ENCODE assay signal across 1 mouse cellular context in the genomic region with DNA sequence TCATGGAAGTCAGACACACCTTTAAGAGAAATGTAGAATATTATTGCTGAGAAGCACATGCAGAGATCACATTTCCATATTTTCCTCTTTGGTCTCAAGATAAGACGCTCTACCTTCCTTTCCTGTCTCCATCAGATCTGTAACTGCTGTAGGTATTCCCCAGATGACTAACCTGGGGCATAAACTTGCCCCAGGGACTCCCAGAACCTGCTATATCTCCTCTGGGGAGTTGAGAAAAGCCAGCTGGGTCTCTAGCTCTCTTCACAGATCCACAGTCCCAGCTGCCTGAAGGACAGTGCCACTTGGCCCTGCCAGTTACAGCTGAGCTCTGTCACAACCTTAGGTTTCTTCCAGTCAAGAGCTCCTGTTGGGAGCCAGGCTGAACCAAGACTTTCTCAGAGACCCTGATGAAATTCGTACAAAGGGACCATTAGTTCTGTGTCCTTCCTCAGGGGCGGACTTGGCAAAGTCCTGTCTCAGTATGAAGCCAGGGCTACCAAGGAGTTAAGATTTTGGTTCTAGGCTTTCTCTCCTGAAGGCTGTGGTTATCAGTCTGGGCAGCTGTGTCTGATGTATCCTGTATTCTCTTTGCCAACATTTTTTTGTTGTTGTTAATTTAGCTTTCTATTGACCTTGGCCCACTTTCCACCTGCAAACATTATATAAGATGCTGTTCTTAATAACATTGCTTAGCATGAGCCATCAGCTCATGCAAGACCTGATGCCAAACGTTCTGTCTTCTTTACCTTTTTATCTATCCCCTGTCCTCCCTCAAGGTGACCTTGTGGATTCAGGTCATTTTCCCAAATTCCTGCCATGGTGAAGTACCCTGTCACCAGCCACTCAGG.
TF ChIP-seq lines count a peak whose summit lies in the region.

No protein-coding gene starts in this region.

TF ChIP-seq in MEL, 35 proteins besides CTCF, POLR2A, EP300 and RAD21:
- TF ChIP-seq MAX (IDR thresholded peaks at IDR 0.05; ENCODE audit: low read length) = no peak
- no peak for TF ChIP-seq ZMIZ1 (IDR thresholded peaks at IDR 0.05; ENCODE audit: low read depth, low read length)
- TF ChIP-seq POLR2AphosphoS5 (IDR thresholded peaks at IDR 0.05; ENCODE audit: borderline replicate concordance, low read depth, low read length) = no peak
- peak; percentile 79 for TF ChIP-seq TAL1 (IDR thresholded peaks at IDR 0.05; ENCODE audit: low read length)
- TF ChIP-seq BHLHE40 (IDR thresholded peaks at IDR 0.05; ENCODE audit: borderline replicate concordance, low read depth, low read length) = no peak
TF ChIP-seq in MEL: peak in this region for 1.
